Mouse (Mus musculus) MEL (cell line): ENCODE measurements around the gene Mlycd. TPM values are rescaled to one million over a fixed set of nuclear protein-coding genes. Genes with fewer than 3 reads are reported as not detected.
A peak's percentile ranks its signal among the peaks of the same experiment; 100 is the strongest.

Source experiments
- DNase-seq: peaks from one replicate; pipeline ENCODE4 v3.0.0; 2011; ENCODE audit warnings: low read depth, low spot score
- H3K27ac ChIP-seq: 2 replicates; pipeline ENCODE4 v1.5.1; 2012; ENCODE audit warnings: low read depth, mild to moderate bottlenecking, control low read depth, low read length, moderate library complexity; ENCODE audit not compliant: control insufficient read depth
- H3K27me3 ChIP-seq, 2 experiments: fragments of 150-350 bp in 1 of 2; sonication (generic) in 1 of 2; 2 replicates each; pipeline ENCODE4 v1.6.1; 2012; ENCODE audit warnings: low read length in 2 of 2, mild to moderate bottlenecking in 2 of 2, improper control_type of control experiment in 1 of 2, moderate library complexity in 1 of 2; ENCODE audit not compliant: insufficient read depth in 2 of 2, control insufficient read depth in 1 of 2
- H3K36me3 ChIP-seq, 2 experiments: 2 replicates each; pipeline ENCODE4 v1.6.1; 2012 to 2014; ENCODE audit warnings: low read length in 2 of 2, improper control_type of control experiment in 1 of 2, inconsistent platforms in 1 of 2, mild to moderate bottlenecking in 1 of 2; ENCODE audit not compliant: insufficient read depth in 2 of 2, control insufficient read depth in 1 of 2
- H3K4me1 ChIP-seq, 2 experiments: fragments of 150-350 bp in 1 of 2; sonication (generic) in 1 of 2; 2 replicates each; pipeline ENCODE4 v1.6.1; 2012; ENCODE audit warnings: low read length in 2 of 2, improper control_type of control experiment in 1 of 2, mild to moderate bottlenecking in 1 of 2; ENCODE audit not compliant: insufficient read depth in 2 of 2, control insufficient read depth in 1 of 2
- H3K4me3 ChIP-seq, 2 experiments: fragments of 150-350 bp in 1 of 2; sonication (generic) in 1 of 2; 2 replicates each; pipeline ENCODE4 v1.5.1; 2012; ENCODE audit warnings: low read depth in 2 of 2, low read length in 2 of 2, mild to moderate bottlenecking in 2 of 2, moderate library complexity in 2 of 2, control low read depth in 1 of 2, improper control_type of control experiment in 1 of 2; ENCODE audit not compliant: control insufficient read depth in 1 of 2, insufficient read depth in 1 of 2
- H3K79me2 ChIP-seq: 2 replicates; pipeline ENCODE4 v1.6.1; 2012; ENCODE audit warnings: mild to moderate bottlenecking, low read length, moderate library complexity; ENCODE audit not compliant: control insufficient read depth, poor library complexity, insufficient read depth
- H3K9ac ChIP-seq: 2 replicates; pipeline ENCODE4 v1.6.1; 2012; ENCODE audit warnings: low read depth, mild to moderate bottlenecking, control low read depth, low read length, moderate library complexity; ENCODE audit not compliant: control insufficient read depth, poor library complexity, severe bottlenecking
- H3K9me3 ChIP-seq: fragments of 150-350 bp; sonication (generic); replicated peaks from 2 replicates; pipeline ENCODE4 v1.6.1; 2012; ENCODE audit warnings: mild to moderate bottlenecking, low read length, improper control_type of control experiment, moderate library complexity; ENCODE audit not compliant: insufficient read depth
- BHLHE40 ChIP-seq: IDR thresholded peaks from 2 replicates; pipeline ENCODE4 v1.6.1; 2012; ENCODE audit warnings: low read depth, mild to moderate bottlenecking, inconsistent platforms, low read length, improper control_type of control experiment, borderline replicate concordance
- E2F4 ChIP-seq: IDR thresholded peaks from 2 replicates; pipeline ENCODE4 v1.6.1; 2011; ENCODE audit warnings: low read depth, low read length, improper control_type of control experiment, borderline replicate concordance
- EP300 ChIP-seq, 2 experiments: IDR thresholded peaks; 2 replicates each; pipeline ENCODE4 v1.6.1; 2011; ENCODE audit warnings: improper control_type of control experiment in 2 of 2, low read length in 2 of 2, low read depth in 1 of 2, mild to moderate bottlenecking in 1 of 2
- ETS1 ChIP-seq: IDR thresholded peaks from 2 replicates; pipeline ENCODE4 v1.6.1; 2012; ENCODE audit warnings: low read depth, mild to moderate bottlenecking, inconsistent platforms, low read length, improper control_type of control experiment, moderate library complexity
- GATA1 ChIP-seq: IDR thresholded peaks from 2 replicates; pipeline ENCODE4 v1.6.1; 2011; ENCODE audit warnings: low read depth, low read length, improper control_type of control experiment
- HCFC1 ChIP-seq: IDR thresholded peaks from 2 replicates; pipeline ENCODE4 v1.6.1; 2012; ENCODE audit warnings: low read depth, mild to moderate bottlenecking, inconsistent platforms, low read length, improper control_type of control experiment, moderate library complexity
- MAX ChIP-seq: IDR thresholded peaks from 2 replicates; pipeline ENCODE4 v1.6.1; 2011; ENCODE audit warnings: low read length, improper control_type of control experiment
- MXI1 ChIP-seq: IDR thresholded peaks from 2 replicates; pipeline ENCODE4 v1.6.1; 2011; ENCODE audit warnings: mild to moderate bottlenecking, low read depth, low read length, improper control_type of control experiment
- MYC ChIP-seq: IDR thresholded peaks from 2 replicates; pipeline ENCODE4 v1.6.1; 2011; ENCODE audit warnings: low read depth, mild to moderate bottlenecking, low read length, improper control_type of control experiment, moderate library complexity
- NRF1 ChIP-seq: IDR thresholded peaks from 2 replicates; pipeline ENCODE4 v1.6.1; 2014; ENCODE audit warnings: low read depth, mild to moderate bottlenecking, inconsistent platforms, low read length, improper control_type of control experiment, moderate library complexity; ENCODE audit not compliant: poor library complexity, insufficient read depth, severe bottlenecking
- POLR2AphosphoS2 ChIP-seq: IDR thresholded peaks from 2 replicates; pipeline ENCODE4 v1.6.1; 2011; ENCODE audit warnings: low read length, improper control_type of control experiment
- RCOR1 ChIP-seq: IDR thresholded peaks from 2 replicates; pipeline ENCODE4 v1.6.1; 2012; ENCODE audit warnings: low read depth, mild to moderate bottlenecking, inconsistent platforms, low read length, improper control_type of control experiment
- TAL1 ChIP-seq: IDR thresholded peaks from 2 replicates; pipeline ENCODE4 v1.6.1; 2012; ENCODE audit warnings: mild to moderate bottlenecking, inconsistent platforms, low read length, moderate library complexity, mixed read lengths
- TBP ChIP-seq: IDR thresholded peaks from 2 replicates; pipeline ENCODE4 v1.8.0; 2011; ENCODE audit warnings: low read depth, low read length, improper control_type of control experiment
- USF2 ChIP-seq, 2 experiments: IDR thresholded peaks; 2 replicates each; pipeline ENCODE4 v1.6.1; 2011 to 2012; ENCODE audit warnings: improper control_type of control experiment in 2 of 2, low read length in 2 of 2, borderline replicate concordance in 1 of 2, inconsistent platforms in 1 of 2, low read depth in 1 of 2, mild to moderate bottlenecking in 1 of 2; ENCODE audit not compliant: insufficient read depth in 1 of 2
- polyA plus RNA-seq, 2 experiments: library from polyadenylated mRNA; stranded (reverse) in 1 of 2; unstranded in 1 of 2; fragments of >175 nt in 1 of 2; fragments of >200 nt in 1 of 2; gene quantifications; 2 replicates each; pipeline versions ENCODE4 v1.2.1 to v1.2.4; 2012; ENCODE audit warnings: low replicate concordance in 2 of 2, low read depth in 1 of 2; ENCODE audit not compliant: insufficient read length in 2 of 2, insufficient read depth in 1 of 2, missing spikeins in 1 of 2
- total RNA-seq: library from RNA; depleted of rRNA; stranded (reverse); fragments of 300-350 nt; gene quantifications from 2 replicates; pipeline ENCODE4 v1.2.3, GENCODE M21; 2012

Gene Mlycd
- total and polyA plus RNA-seq, 3 experiments: 7.2 to 13.2 TPM; not detected in 1

- TF ChIP-seq NRF1 (no peak), GATA1 (no peak), HCFC1 (no peak)
Observed at GRCm38 (mm10) chr8:119394097-119394496, 581 bp upstream of the Mlycd start (continued).

GRCm38 (mm10) chr8:119395072-119395950 is 633 bp downstream of the Mlycd start:
- Histone ChIP-seq H3K36me3 (peaks cover 0 to 6% of the 10 kb centered on the region in 2 experiments; a peak in 1 of 4 replicates), H3K9me3 (no peaks in the 10 kb centered on the region), H3K79me2 (peaks cover 10% of the 10 kb centered on the region), H3K9ac (peak overlapping the region; percentile 95), H3K4me1 (peaks cover 0 to 8% of the 10 kb centered on the region in 2 experiments; a peak in 3 of 4 replicates), H3K27ac (peak overlapping the region; percentile 38), H3K4me3 (peak overlapping the region; percentile 56 to 72), H3K27me3 (no peaks in the 10 kb centered on the region; a peak in 1 of 4 replicates)
- peak; percentile 52 for DNase-seq
- TF ChIP-seq MXI1: 0 out of 2 replicates have a peak, but pooled peaks have one; percentile 10
- 0 out of 2 replicates have a peak, but pooled peaks have one; percentile 3 for TF ChIP-seq MAX
- TF ChIP-seq ETS1: no peak

GRCm38 (mm10) chr8:119398558-119398957 is 3.9 kb downstream of the Mlycd start:
- TF ChIP-seq EP300 (IDR thresholded peaks at IDR 0.05; ENCODE audit: low read depth in 1 of 2, low read length in 2 of 2): no peak
- TF ChIP-seq TBP: no peak
- TF ChIP-seq, all 39 proteins: peak for 0
- Histone ChIP-seq H3K9ac (no peak overlapping the region), H3K9me3 (no peaks in the 10 kb centered on the region), H3K27ac (no peak overlapping the region), H3K79me2 (peaks cover 10% of the 10 kb centered on the region), H3K27me3 (no peaks in the 10 kb centered on the region), H3K4me1 (peaks cover 0 to 14% of the 10 kb centered on the region in 2 experiments; a peak in 3 of 4 replicates), H3K36me3 (peaks cover 3 to 8% of the 10 kb centered on the region in 2 experiments; a peak in 2 of 4 replicates), H3K4me3 (no peak overlapping the region)
- DNase-seq: no peak

- H3K27me3 ChIP-seq: no peaks in the 10 kb centered on the region
- no peaks in the 10 kb centered on the region for H3K9me3 ChIP-seq
- H3K4me3 ChIP-seq: no peak overlapping the region
- H3K79me2 ChIP-seq: peaks cover 10% of the 10 kb centered on the region
- TF ChIP-seq RCOR1 (no peak), MYC (no peak), TAL1 (no peak), POLR2AphosphoS2 (no peak), E2F4 (no peak), USF2 (IDR thresholded peaks at IDR 0.05; ENCODE audit: borderline replicate concordance in 1 of 2, insufficient read depth in 1 of 2, low read depth in 1 of 2, low read length in 2 of 2) (no peak), BHLHE40 (no peak)
- H3K4me1 ChIP-seq: peaks cover 0 to 10% of the 10 kb centered on the region in 2 experiments; a peak in 3 of 4 replicates
- peaks cover 3 to 6% of the 10 kb centered on the region in 2 experiments; a peak in 2 of 4 replicates for H3K36me3 ChIP-seq
- no peak overlapping the region for H3K27ac ChIP-seq
- no peak for DNase-seq
- no peak overlapping the region for H3K9ac ChIP-seq
Observed at GRCm38 (mm10) chr8:119399255-119399654, 4.6 kb downstream of the Mlycd start.
